Mouse (Mus musculus) spleen, postnatal 36 days (tissue): Measurements from ENCODE around the gene Sgcb.
"Not testable (repeated sequence)": the region's sequence is repeated elsewhere in the genome, so short reads cannot be mapped to it uniquely, and the experiment has no call there.

Experiments used
- DNase-seq, 2 experiments: peaks; one replicate each; pipeline ENCODE4 v3.0.0; 2022; ENCODE audit warnings: low spot score in 2 of 2, mixed read lengths in 1 of 2

Sgcb gene

GRCm38 (mm10) chr5:73633141-73633540, 14.4 kb downstream of the Sgcb start:
- DNase-seq: peak; percentile 22 to 25

GRCm38 (mm10) chr5:73632291-73632690, 15.3 kb downstream of the Sgcb start, which contains the start of gene Lrrc66:
Gene Lrrc66, minus strand, starts transcription at chr5:73632526.
- no peak for DNase-seq

GRCm38 (mm10) chr5:73631001-73631558, 16.5 kb downstream of the Sgcb start:
- no peak for DNase-seq

GRCm38 (mm10) chr5:73630141-73630540, 17.4 kb downstream of the Sgcb start:
- no peak for DNase-seq

GRCm38 (mm10) chr5:73627991-73628390, 19.6 kb downstream of the Sgcb start:
- no peak for DNase-seq

GRCm38 (mm10) chr5:73627559-73627958, 20.0 kb downstream of the Sgcb start:
- no peak for DNase-seq

- DNase-seq: no peak
These were observed 20.7 kb downstream of the Sgcb start for GRCm38 (mm10) chr5:73626842-73627241.

GRCm38 (mm10) chr5:73625505-73625904, 22.1 kb downstream of the Sgcb start:
- no peak for DNase-seq

- DNase-seq: no peak
These were observed 28.6 kb downstream of the Sgcb start for GRCm38 (mm10) chr5:73618969-73619368.

GRCm38 (mm10) chr5:73615211-73615610, 32.4 kb downstream of the Sgcb start:
- no peak for DNase-seq

- no peak for DNase-seq
These were observed 34.3 kb downstream of the Sgcb start for GRCm38 (mm10) chr5:73613296-73613695.

GRCm38 (mm10) chr5:73611071-73611470, 36.5 kb downstream of the Sgcb start:
- no peak for DNase-seq

- no peak for DNase-seq
These were observed 42.6 kb downstream of the Sgcb start for GRCm38 (mm10) chr5:73604964-73605363.

GRCm38 (mm10) chr5:73604542-73604941, 43.0 kb downstream of the Sgcb start:
- DNase-seq: no peak

- no peak for DNase-seq
These were observed 44.7 kb downstream of the Sgcb start for GRCm38 (mm10) chr5:73602865-73603264.

GRCm38 (mm10) chr5:73601361-73601763, 46.2 kb downstream of the Sgcb start:
- DNase-seq: no peak

GRCm38 (mm10) chr5:73599991-73600390, 47.6 kb downstream of the Sgcb start:
- DNase-seq: no peak

- no peak for DNase-seq
These were observed 48.5 kb downstream of the Sgcb start for GRCm38 (mm10) chr5:73598943-73599695.

GRCm38 (mm10) chr5:73587119-73587518, 60.5 kb downstream of the Sgcb start:
- no peak for DNase-seq

GRCm38 (mm10) chr5:73586597-73586996, 61.0 kb downstream of the Sgcb start:
- DNase-seq: no peak

GRCm38 (mm10) chr5:73585212-73586115, 62.1 kb downstream of the Sgcb start:
- no peak for DNase-seq

- not testable (repeated sequence) for DNase-seq
These were observed 63.6 kb downstream of the Sgcb start for GRCm38 (mm10) chr5:73584011-73584410.
